Mouse (Mus musculus) forelimb bud, embryonic 11.5 days (tissue): ENCODE data around the gene Atp7a.

Source experiments
- DNase-seq: peaks from one replicate; pipeline ENCODE4 v3.0.0-alpha.2; 2012; ENCODE audit warnings: low read depth, low spot score

Atp7a gene

GRCm38 (mm10) chrX:106080811-106081443 is 53.9 kb downstream of the Atp7a start:
- DNase-seq: no peak

DNA sequence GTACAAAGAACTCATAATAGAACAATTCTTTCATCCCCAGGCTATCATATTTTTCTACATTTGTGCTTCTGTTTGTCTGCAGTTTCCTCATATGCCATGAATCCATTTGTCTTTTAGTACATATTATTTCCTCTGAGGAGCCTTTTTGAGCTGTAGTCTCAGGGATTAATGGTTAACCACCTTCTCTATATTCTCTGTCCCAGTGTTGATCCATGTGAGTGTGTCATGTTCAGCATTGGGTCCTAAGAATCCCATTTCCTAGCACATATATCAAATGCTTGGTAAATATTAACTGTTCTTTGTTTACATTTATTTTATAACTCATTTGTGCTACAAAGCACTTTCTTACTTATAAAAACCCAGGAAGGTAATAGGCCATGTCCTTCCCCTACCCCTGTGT is 55.4 kb downstream of the Atp7a start:
- DNase-seq: no peak

DNA sequence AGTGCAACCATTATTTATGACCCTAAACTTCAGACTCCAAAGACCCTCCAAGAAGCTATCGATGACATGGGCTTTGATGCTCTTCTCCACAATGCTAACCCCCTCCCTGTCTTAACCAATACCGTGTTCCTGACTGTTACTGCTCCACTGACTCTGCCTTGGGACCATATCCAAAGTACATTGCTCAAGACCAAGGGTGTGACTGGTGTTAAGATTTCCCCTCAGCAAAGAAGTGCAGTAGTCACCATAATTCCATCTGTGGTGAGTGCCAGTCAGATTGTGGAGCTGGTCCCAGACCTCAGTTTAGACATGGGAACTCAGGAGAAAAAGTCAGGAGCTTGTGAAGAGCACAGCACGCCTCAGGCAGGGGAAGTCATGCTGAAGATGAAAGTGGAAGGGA is 58.1 kb downstream of the Atp7a start:
- no peak for DNase-seq

DNA sequence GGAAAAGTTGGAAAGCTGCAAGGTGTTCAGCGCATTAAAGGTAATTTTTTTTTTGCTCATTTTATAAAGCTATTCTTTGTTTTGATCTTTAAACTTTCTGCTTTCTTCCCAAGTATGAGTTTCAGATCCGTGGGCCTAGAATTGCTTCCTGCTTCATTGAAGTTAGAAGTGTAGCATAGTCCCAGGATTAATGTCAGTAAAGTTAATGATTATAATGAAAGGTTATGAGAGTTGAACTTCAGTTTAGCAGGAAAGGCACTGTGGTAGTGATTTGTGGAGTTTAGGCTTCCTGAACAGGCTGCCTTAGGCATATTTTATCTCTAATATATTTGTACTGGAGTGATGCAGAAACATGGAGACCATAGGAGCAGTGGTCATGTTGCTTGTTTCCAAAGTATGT is 58.5 kb downstream of the Atp7a start:
- no peak for DNase-seq

DNA sequence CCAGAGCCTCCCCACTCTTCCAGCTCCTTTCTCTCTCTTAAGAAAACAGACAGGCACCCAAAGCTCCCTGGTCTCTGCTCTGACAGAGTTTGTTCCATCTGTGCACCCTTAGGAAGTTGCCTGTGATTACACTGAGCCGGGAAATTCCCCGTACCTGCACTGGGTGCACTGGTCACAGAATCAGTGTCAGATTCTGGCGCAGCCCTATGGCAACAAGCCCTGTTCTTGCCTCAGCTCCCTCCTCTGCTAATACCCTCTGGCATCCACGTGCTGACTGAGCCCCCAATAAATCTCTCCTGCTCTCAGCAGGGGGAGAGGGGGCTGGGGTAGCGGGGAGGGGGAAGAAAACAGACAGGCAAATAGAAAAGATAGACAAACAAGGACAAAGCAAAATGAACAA is 65.9 kb downstream of the Atp7a start:
- no peak for DNase-seq

GRCm38 (mm10) chrX:106105464-106105863 is 78.4 kb downstream of the Atp7a start:
- DNase-seq: no peak

DNA sequence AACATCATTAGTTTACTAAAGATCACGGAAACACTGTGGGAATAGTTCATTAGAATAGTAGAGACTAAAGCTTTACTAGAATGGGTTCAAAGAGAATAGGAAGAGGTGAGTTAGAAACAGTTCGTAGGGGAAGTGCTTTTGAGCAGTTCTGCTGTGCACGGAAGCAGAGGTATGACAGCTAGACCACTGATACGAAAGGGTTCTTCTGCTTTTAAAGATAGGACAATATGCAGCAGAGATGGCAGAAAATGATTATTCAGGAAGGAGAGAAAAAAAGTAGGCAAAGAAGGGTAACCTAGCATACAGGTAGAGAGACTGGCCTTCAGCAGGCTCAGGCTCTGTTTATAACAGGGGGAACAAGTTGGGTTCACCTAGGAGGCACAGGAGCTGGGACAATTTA is 86.8 kb downstream of the Atp7a start:
- no peak for DNase-seq

DNA sequence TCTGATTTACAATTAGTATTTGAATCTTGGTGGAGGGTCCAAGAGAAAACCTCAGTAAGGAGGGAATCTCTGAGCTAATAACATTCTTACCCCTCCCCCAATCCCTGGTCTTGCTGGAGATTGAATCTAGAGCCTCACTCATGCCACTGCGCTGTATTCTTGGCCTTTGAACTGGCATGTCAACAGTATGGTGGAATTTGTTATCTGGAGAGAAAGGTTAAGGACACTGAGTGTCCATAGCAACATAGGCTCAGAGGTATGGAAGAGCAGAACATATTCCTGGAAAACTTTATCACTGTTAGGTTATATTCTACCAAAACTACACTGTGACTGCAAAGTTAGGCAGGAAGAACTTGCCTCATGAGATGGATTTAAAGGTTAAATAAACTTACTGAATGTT is 87.6 kb downstream of the Atp7a start:
- DNase-seq: no peak

DNA sequence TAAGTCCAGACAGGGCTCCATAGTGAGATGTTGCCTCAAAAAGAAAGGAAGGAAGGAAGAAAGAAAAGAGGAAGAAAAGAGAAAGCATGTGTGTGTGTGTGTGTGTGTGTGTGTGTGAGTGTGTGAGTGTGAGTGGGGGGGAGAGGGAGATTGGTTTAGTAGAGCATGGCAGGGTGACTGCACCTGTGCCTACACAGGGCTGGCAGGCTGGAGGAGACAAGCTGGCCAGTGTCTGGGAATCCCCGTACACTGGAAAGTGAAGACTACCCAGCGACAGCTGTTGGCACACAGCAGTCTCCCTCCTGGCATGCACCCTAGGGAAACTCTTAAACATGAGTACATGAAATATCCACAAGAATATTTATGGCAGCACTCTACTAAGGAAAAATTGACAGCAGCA is 95.7 kb downstream of the Atp7a start:
- DNase-seq: no peak

DNA sequence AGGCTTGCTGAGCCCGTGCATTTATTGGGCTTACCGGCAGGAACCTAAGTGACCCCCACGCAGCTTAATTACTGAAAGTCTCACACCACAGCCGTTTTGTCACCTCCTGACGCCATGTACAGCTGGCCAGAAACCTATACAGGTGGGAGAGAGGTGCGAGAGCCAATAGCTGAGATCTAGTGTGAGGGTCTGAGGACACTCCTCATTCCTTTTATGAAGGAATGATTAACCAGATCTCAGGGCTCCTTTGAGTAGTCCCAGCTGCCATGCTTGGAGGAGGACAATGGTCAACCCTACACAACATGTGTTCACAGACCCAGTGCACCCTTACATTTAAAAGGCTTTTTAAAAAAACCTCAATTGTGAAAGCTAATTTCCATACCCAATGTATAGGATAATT is 101.2 kb downstream of the Atp7a start:
- no peak for DNase-seq

DNA sequence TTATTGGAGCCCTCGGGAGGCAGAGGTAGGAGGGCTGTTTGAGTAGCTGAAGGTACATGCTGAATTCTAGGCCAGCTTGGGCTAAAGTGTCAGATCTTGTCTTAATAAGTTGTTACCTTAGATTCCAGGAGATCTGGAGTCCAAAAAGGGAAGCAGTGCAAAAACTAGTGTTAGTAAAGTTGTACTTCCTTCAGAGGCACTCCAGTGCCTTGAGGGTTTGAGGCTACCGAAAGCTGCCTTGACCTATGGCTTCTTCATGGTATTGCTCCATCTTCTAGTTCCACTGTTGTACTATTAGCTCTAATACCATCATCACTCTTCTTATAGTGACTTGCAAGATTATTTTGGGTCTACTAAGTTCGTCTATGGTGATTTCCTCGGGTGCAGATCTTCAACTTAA is 102.8 kb downstream of the Atp7a start:
- DNase-seq: no peak

- no peak for DNase-seq
Observed at GRCm38 (mm10) chrX:106134916-106135315, 107.8 kb downstream of the Atp7a start.

DNA sequence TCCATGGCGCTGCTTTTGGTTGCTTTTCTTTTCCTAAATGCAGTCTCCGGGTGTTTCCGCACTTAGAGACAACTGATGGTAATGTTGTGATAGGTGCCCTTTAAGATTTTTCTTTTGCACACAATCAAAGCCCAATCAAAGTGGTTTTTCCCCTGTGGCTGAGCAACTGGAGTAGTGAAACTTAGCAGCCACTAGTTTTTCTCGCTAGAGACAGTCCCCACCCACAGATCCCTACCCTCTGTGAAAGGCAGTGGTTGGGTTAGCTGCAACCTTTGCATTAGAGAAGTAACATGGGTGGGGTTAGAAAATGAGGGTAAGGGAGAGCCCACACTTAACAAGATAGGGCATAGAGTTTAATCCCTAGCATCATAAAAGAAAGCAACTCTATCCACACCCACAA is 108.4 kb downstream of the Atp7a start:
- no peak for DNase-seq

DNA sequence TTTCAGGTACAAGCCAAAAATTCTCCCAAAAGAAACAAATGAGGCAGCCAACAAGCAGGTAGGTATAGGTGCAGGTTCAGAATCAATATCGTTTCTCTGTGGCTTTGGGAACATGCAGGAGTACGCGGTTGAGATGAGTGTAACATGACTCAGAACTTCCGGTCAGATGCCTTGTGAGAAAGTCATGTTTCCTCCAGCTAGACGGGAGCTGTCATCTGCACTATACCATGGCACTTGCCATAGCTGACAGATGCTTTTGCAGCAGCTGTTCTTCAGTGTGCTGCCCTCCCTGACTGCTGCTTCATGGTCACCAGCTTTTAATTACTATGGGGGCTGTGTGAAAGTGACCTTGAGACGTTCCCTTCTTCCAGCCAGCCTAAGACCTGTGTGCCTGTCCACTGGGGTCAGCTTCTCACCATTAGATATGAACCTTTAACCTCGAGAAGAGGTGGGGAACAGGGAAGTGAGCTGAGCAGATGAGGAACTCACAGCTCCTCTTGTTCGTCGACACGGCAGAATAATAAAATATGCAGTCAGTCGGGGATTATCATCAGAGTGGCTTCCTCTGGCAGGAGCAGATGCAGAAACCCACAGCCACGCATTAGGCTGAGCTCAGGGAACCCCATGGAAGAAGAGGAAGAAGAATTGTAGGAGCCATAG is 109.0 kb downstream of the Atp7a start:
- DNase-seq: no peak

DNA sequence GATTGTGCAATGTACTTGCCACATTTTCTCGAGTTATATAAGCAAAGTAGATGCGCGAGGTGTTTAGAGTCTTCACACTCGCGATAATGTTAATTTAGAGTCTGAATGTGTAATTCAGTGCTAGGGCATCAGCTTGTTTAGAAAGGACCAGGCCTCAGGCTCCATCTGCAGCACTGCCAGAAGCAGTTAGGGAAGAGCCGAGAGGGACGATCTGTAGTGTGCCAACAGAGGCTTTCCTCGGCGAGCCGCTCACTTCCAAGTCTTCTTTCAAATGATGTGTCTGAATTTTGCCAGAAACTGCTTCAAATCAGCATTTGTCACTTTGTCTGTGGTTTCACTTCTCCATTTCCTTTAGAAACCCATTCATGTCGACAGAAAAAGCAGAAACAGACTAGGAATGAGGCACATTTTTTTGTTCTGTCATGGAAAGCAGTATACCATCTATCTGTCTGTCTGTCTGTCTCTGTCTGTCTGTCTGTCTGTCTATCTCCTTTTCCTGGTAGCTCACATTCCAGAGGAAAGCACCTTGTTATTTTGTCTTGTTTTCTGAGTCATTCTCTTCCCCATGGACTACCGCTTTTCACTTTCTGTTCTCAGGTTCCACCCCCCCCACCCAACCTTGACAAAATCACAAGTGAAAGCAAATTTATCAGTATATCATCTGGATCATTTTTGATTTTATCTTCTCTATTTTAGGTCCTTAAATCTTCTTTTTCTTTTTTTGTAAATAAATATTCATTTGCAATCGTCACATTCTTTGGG is 112.4 kb downstream of the Atp7a start:
- no peak for DNase-seq

- DNase-seq: no peak
Observed at GRCm38 (mm10) chrX:106142936-106143335, 115.9 kb downstream of the Atp7a start, which contains the start of gene Tlr13. TSS of gene Tlr13 (plus strand) at chrX:106143204.

DNA sequence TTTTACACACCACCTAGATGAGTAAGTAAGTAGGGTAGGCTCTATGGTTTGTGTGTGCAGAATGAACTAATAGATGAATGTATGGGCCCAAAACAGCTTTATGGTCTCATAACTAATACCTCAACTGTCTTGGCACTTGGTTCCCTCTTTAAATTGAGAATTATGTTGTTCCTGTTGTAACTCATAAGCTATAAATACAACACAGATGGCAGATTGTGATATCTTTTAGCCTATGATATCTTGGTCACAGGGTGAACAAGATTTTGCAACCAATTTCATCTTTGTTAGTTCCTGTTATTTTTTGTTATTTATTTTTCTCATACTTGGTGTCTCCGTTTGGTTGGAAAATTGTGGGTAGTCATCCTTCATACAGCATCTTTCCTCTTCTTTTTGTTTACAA is 121.1 kb downstream of the Atp7a start:
- no peak for DNase-seq

- DNase-seq: no peak
Observed at GRCm38 (mm10) chrX:106149460-106149859, 122.4 kb downstream of the Atp7a start.

DNA sequence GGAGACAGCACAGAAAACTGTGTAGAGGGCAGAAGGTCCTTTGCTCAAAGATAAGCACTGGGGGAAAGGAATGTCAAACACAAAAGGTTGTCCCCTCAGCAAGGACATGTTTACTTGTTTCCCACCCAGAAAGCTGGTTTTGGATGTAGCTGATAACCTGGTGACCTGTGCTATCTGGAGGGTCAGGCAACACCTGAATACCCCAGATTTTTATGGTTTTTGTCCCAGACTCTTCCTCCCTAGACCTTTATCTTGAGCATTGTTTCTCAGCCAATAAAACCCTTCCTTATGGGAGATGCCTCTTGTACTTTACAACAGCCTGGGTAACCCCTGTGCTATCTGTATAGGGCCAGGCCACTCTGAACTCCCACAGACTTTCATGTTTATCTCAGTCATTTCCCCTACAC is 127.1 kb downstream of the Atp7a start:
- no peak for DNase-seq

- no peak for DNase-seq
Observed at GRCm38 (mm10) chrX:106155892-106156291, 128.8 kb downstream of the Atp7a start.

GRCm38 (mm10) chrX:106163995-106164394 is 136.9 kb downstream of the Atp7a start:
- DNase-seq: no peak

DNA sequence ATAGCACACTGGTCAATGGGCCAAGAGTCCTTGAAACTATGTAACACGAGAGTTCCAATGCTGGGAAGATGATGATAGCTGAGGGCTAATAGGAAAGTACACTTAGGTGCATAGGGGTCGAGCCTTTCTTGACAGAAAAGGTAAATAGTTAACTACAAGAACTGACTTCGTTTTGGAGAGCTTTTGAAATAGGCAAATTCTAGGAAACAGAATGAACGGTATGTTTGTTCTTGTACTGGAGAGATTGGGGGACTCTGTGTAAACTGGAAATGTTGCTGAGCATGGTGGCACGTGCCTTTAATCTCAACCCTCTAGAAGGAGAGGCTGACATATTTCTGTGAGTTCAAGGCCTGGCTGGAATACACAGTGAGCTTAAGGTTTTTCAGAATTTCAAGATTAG is 137.5 kb downstream of the Atp7a start:
- DNase-seq: no peak

GRCm38 (mm10) chrX:106165089-106165488 is 138.0 kb downstream of the Atp7a start:
- no peak for DNase-seq
